Mouse (Mus musculus): ENCODE data around the gene Nup50. TPM values are rescaled to one million over a fixed set of nuclear protein-coding genes. Genes with fewer than 3 reads are reported as not detected.

The Nup50 gene
- 31.0 TPM for polyA plus RNA-seq (2012; fragmentation: generic; extraction: Trizol)

GRCm38 (mm10) chr15:84922884-84923507 is at the start of gene Nup50:
Gene Nup50, plus strand, starts transcription at chr15:84923411.
- Histone ChIP-seq H3K27me3 (ENCODE audit: control insufficient read depth, insufficient read depth, insufficient read length) (no peaks in the 10 kb centered on the region), H3ac (ENCODE audit: control insufficient read depth, insufficient read length) (peak within 1 kb of the TSS; percentile 83), H3K4me2 (ENCODE audit: low read depth) (peak within 1 kb of the TSS; percentile 88), H3K4me3 (peak within 1 kb of the TSS; percentile 75), H3K36me3 (ENCODE audit: control insufficient read depth, insufficient read depth) (peaks cover 9% of the 10 kb centered on the region), H3K79me2 (ENCODE audit: control insufficient read depth, insufficient read depth) (peaks cover 45% of the 10 kb centered on the region)
- TF ChIP-seq REST (IDR thresholded peaks at IDR 0.05; ENCODE audit: insufficient read depth, insufficient read length) (peak; percentile 14), POLR2AphosphoS2 (IDR thresholded peaks at IDR 0.05; ENCODE audit: insufficient read length, low read depth) (peak; percentile 96), MAX (IDR thresholded peaks at IDR 0.05; ENCODE audit: low read depth) (peak; percentile 66), MYOG (IDR thresholded peaks at IDR 0.05; ENCODE audit: control insufficient read depth in 1 of 3, insufficient read depth in 1 of 3, insufficient read length in 2 of 3, low read depth in 2 of 3) (peak in 1 of 3 experiments; percentile 25), CEBPB (IDR thresholded peaks at IDR 0.05; ENCODE audit: insufficient read depth, poor library complexity, severe bottlenecking) (no peak), SRF (IDR thresholded peaks at IDR 0.05; ENCODE audit: control insufficient read depth, insufficient read length, low read depth) (peak; percentile 69), TCF12 (IDR thresholded peaks at IDR 0.05; ENCODE audit: insufficient read depth, poor library complexity, severe bottlenecking) (no peak), TCF3 (IDR thresholded peaks at IDR 0.05; ENCODE audit: insufficient read length, low read depth) (no peak), POLR2A (IDR thresholded peaks at IDR 0.05; ENCODE audit: insufficient read length, low read depth) (peak; percentile 97), USF1 (IDR thresholded peaks at IDR 0.05; ENCODE audit: low read depth) (peak; percentile 95), E2F4 (IDR thresholded peaks at IDR 0.05; ENCODE audit: insufficient read depth) (peak; percentile 75), MYOD1 (IDR thresholded peaks at IDR 0.05; ENCODE audit: control insufficient read depth in 1 of 3, insufficient read length in 2 of 3, low read depth in 2 of 3) (peak in 1 of 3 experiments; percentile 17)

GRCm38 (mm10) chr15:84873867-84874266 is 49.3 kb upstream of the Nup50 start:
- no peak overlapping the region for H3K4me3 ChIP-seq
- H3ac ChIP-seq (ENCODE audit: control insufficient read depth, insufficient read length): no peak overlapping the region
- TF ChIP-seq MYOD1 (IDR thresholded peaks at IDR 0.05; ENCODE audit: control insufficient read depth in 1 of 3, insufficient read length in 2 of 3, low read depth in 2 of 3): peak in 1 of 3 experiments; percentile 70
- TF ChIP-seq E2F4 (IDR thresholded peaks at IDR 0.05; ENCODE audit: insufficient read depth): no peak
- no peaks in the 10 kb centered on the region for H3K79me2 ChIP-seq (ENCODE audit: control insufficient read depth, insufficient read depth)
- H3K36me3 ChIP-seq (ENCODE audit: control insufficient read depth, insufficient read depth): no peaks in the 10 kb centered on the region
- H3K4me2 ChIP-seq (ENCODE audit: low read depth): no peak overlapping the region
- peaks cover 9% of the 10 kb centered on the region for H3K27me3 ChIP-seq (ENCODE audit: control insufficient read depth, insufficient read depth, insufficient read length)

- no peaks in the 10 kb centered on the region for H3K79me2 ChIP-seq (ENCODE audit: control insufficient read depth, insufficient read depth)
- no peak overlapping the region for H3ac ChIP-seq (ENCODE audit: control insufficient read depth, insufficient read length)
- no peak overlapping the region for H3K4me2 ChIP-seq (ENCODE audit: low read depth)
- no peaks in the 10 kb centered on the region for H3K36me3 ChIP-seq (ENCODE audit: control insufficient read depth, insufficient read depth)
- H3K4me3 ChIP-seq: no peak overlapping the region
- peaks cover 5% of the 10 kb centered on the region for H3K27me3 ChIP-seq (ENCODE audit: control insufficient read depth, insufficient read depth, insufficient read length)
- TF ChIP-seq POLR2AphosphoS2 (IDR thresholded peaks at IDR 0.05; ENCODE audit: insufficient read length, low read depth) (no peak), CEBPB (IDR thresholded peaks at IDR 0.05; ENCODE audit: insufficient read depth, poor library complexity, severe bottlenecking) (no peak), TCF3 (IDR thresholded peaks at IDR 0.05; ENCODE audit: insufficient read length, low read depth) (no peak), REST (IDR thresholded peaks at IDR 0.05; ENCODE audit: insufficient read depth, insufficient read length) (no peak)
Observed at GRCm38 (mm10) chr15:84877029-84877815, 46.0 kb upstream of the Nup50 start.

- TF ChIP-seq MYOD1 (IDR thresholded peaks at IDR 0.05; ENCODE audit: control insufficient read depth in 1 of 3, insufficient read length in 2 of 3, low read depth in 2 of 3) (no peak), POLR2A (IDR thresholded peaks at IDR 0.05; ENCODE audit: insufficient read length, low read depth) (no peak), TCF12 (IDR thresholded peaks at IDR 0.05; ENCODE audit: insufficient read depth, poor library complexity, severe bottlenecking) (no peak), POLR2AphosphoS2 (IDR thresholded peaks at IDR 0.05; ENCODE audit: insufficient read length, low read depth) (no peak), MAX (IDR thresholded peaks at IDR 0.05; ENCODE audit: low read depth) (no peak), CEBPB (IDR thresholded peaks at IDR 0.05; ENCODE audit: insufficient read depth, poor library complexity, severe bottlenecking) (no peak), REST (IDR thresholded peaks at IDR 0.05; ENCODE audit: insufficient read depth, insufficient read length) (no peak), USF1 (IDR thresholded peaks at IDR 0.05; ENCODE audit: low read depth) (no peak), SRF (IDR thresholded peaks at IDR 0.05; ENCODE audit: control insufficient read depth, insufficient read length, low read depth) (no peak), MYOG (IDR thresholded peaks at IDR 0.05; ENCODE audit: control insufficient read depth in 1 of 3, insufficient read depth in 1 of 3, insufficient read length in 2 of 3, low read depth in 2 of 3) (no peak), TCF3 (IDR thresholded peaks at IDR 0.05; ENCODE audit: insufficient read length, low read depth) (no peak), E2F4 (IDR thresholded peaks at IDR 0.05; ENCODE audit: insufficient read depth) (no peak)
- Histone ChIP-seq H3K27me3 (ENCODE audit: control insufficient read depth, insufficient read depth, insufficient read length) (peaks cover 13% of the 10 kb centered on the region), H3K79me2 (ENCODE audit: control insufficient read depth, insufficient read depth) (no peaks in the 10 kb centered on the region), H3K36me3 (ENCODE audit: control insufficient read depth, insufficient read depth) (no peaks in the 10 kb centered on the region), H3K4me3 (no peak overlapping the region), H3ac (ENCODE audit: control insufficient read depth, insufficient read length) (no peak overlapping the region), H3K4me2 (ENCODE audit: low read depth) (no peak overlapping the region)
Observed at GRCm38 (mm10) chr15:84888066-84888465, 35.1 kb upstream of the Nup50 start.

GRCm38 (mm10) chr15:84891246-84891645 is 32.0 kb upstream of the Nup50 start:
- Histone ChIP-seq H3K4me3 (no peak overlapping the region), H3K4me2 (ENCODE audit: low read depth) (no peak overlapping the region), H3K27me3 (ENCODE audit: control insufficient read depth, insufficient read depth, insufficient read length) (peaks cover 13% of the 10 kb centered on the region), H3K36me3 (ENCODE audit: control insufficient read depth, insufficient read depth) (no peaks in the 10 kb centered on the region), H3ac (ENCODE audit: control insufficient read depth, insufficient read length) (no peak overlapping the region), H3K79me2 (ENCODE audit: control insufficient read depth, insufficient read depth) (no peaks in the 10 kb centered on the region)
- TF ChIP-seq E2F4 (IDR thresholded peaks at IDR 0.05; ENCODE audit: insufficient read depth) (no peak), REST (IDR thresholded peaks at IDR 0.05; ENCODE audit: insufficient read depth, insufficient read length) (no peak), POLR2AphosphoS2 (IDR thresholded peaks at IDR 0.05; ENCODE audit: insufficient read length, low read depth) (no peak), MYOG (IDR thresholded peaks at IDR 0.05; ENCODE audit: control insufficient read depth in 1 of 3, insufficient read depth in 1 of 3, insufficient read length in 2 of 3, low read depth in 2 of 3) (no peak), MAX (IDR thresholded peaks at IDR 0.05; ENCODE audit: low read depth) (no peak)
